8 mouse cellular contexts compared by ENCODE assay signal in genomic region chr6:17065791-17066169, GRCm38 (mm10). TPM values are rescaled to one million over a fixed set of nuclear protein-coding genes. Genes with fewer than 3 reads are reported as not detected.
DNase-seq lines count a peak whose midpoint lies in the region; ATAC-seq and TF ChIP-seq lines count a peak whose summit lies in the region.

No protein-coding gene starts in this region.

- peak overlapping the region; percentile 84 for H3K9ac ChIP-seq in intestine, embryonic 16.5 days (ENCODE audit: low read depth, low read length)
- no peak overlapping the region; the same call in 1 of the 2 replicates for H3K9ac ChIP-seq in midbrain, embryonic 11.5 days (ENCODE audit: low read length)

- peak; percentile 33 for DNase-seq in kidney, adult 2 months
- DNase-seq in kidney, adult 9 months = no peak
- peak; percentile 86 for DNase-seq in midbrain, embryonic 11.5 days (ENCODE audit: low spot score, missing footprints)
- DNase-seq in left cerebral cortex, adult 11 months (ENCODE audit: low spot score) = no peak
- DNase-seq in thymus, adult 18-20 months = no peak
- DNase-seq in layer of hippocampus, adult 18-20 months (ENCODE audit: low spot score in 2 of 2) = no peak

- H3K4me1 ChIP-seq in kidney, adult 2 months (ENCODE audit: control insufficient read depth, insufficient read depth, low read length) = peaks cover 4% of the 10 kb centered on the region
- peaks cover 20% of the 10 kb centered on the region for H3K4me1 ChIP-seq in intestine, embryonic 16.5 days (ENCODE audit: control insufficient read depth, insufficient read depth, low read length)
- H3K4me1 ChIP-seq in midbrain, embryonic 11.5 days (ENCODE audit: control insufficient read depth, insufficient read depth, low read length) = no peaks in the 10 kb centered on the region

- no peaks in the 10 kb centered on the region for H3K36me3 ChIP-seq in kidney, adult 2 months (ENCODE audit: control insufficient read depth, insufficient read depth, low read length)
- H3K36me3 ChIP-seq in intestine, embryonic 16.5 days (ENCODE audit: control insufficient read depth, insufficient read depth, low read length) = no peaks in the 10 kb centered on the region
- no peaks in the 10 kb centered on the region for H3K36me3 ChIP-seq in midbrain, embryonic 11.5 days (ENCODE audit: control insufficient read depth, insufficient read depth, low read length)

- H3K9me3 ChIP-seq in intestine, embryonic 16.5 days (ENCODE audit: control insufficient read depth, low read length) = no peaks in the 10 kb centered on the region
- no peaks in the 10 kb centered on the region for H3K9me3 ChIP-seq in midbrain, embryonic 11.5 days (ENCODE audit: control insufficient read depth, low read length)

- no peaks in the 10 kb centered on the region for H3K27me3 ChIP-seq in kidney, adult 2 months (replicated peaks; ENCODE audit: control insufficient read depth, insufficient read depth, low read length)
- no peaks in the 10 kb centered on the region for H3K27me3 ChIP-seq in intestine, embryonic 16.5 days (replicated peaks; ENCODE audit: control insufficient read depth, insufficient read depth, low read length)
- peaks cover 8% of the 10 kb centered on the region; the same call in 1 of the 2 replicates for H3K27me3 ChIP-seq in midbrain, embryonic 11.5 days (ENCODE audit: control insufficient read depth, insufficient read depth, low read length)

- peak overlapping the region; percentile 79 for H3K4me2 ChIP-seq in intestine, embryonic 16.5 days (ENCODE audit: low read depth, low read length)
- H3K4me2 ChIP-seq in midbrain, embryonic 11.5 days = peak overlapping the region; percentile 97

- H3K4me3 ChIP-seq in kidney, adult 2 months (ENCODE audit: insufficient read depth, low read depth, low read length) = peak overlapping the region; percentile 69
- peak overlapping the region; percentile 91 for H3K4me3 ChIP-seq in intestine, embryonic 16.5 days (ENCODE audit: low read length)
- peak overlapping the region; percentile 78 for H3K4me3 ChIP-seq in midbrain, embryonic 11.5 days (ENCODE audit: low read depth, low read length)

- WGBS in kidney, adult 2 months = 4% methylated on average over 12 of the region's 12 CpGs
- 3% methylated on average over 12 of the region's 12 CpGs for WGBS in intestine, embryonic 16.5 days
- 4% methylated on average over 12 of the region's 12 CpGs for WGBS in midbrain, embryonic 11.5 days

- TF ChIP-seq POLR2A in kidney, adult 2 months (IDR thresholded peaks at IDR 0.05; ENCODE audit: low read depth, low read length) = no peak

- no peak overlapping the region for H3K27ac ChIP-seq in kidney, adult 2 months (ENCODE audit: insufficient read depth, low read depth, low read length)
- peak overlapping the region; percentile 86 for H3K27ac ChIP-seq in intestine, embryonic 16.5 days (ENCODE audit: low read length)
- no peak overlapping the region for H3K27ac ChIP-seq in midbrain, embryonic 11.5 days (ENCODE audit: low read depth, low read length)

- peak; percentile 46 for ATAC-seq in common myeloid progenitor, adult 5-6 weeks (replicated peaks; ENCODE audit: low read depth, poor library complexity, severe bottlenecking)
- ATAC-seq in intestine, embryonic 16.5 days = peak; percentile 76
- ATAC-seq in midbrain, embryonic 11.5 days (ENCODE audit: low FRiP score) = 0 out of 2 replicates have a peak, but pooled peaks have one; percentile 39

- no peak for TF ChIP-seq CTCF in kidney, adult 2 months (conservative IDR thresholded peaks at IDR 0.05; ENCODE audit: insufficient read depth, insufficient read length, low read depth, low read length)

RNA-seq across cellular contexts. Expression of gene Tes, which starts 0.8 kb away (rescaled TPM):
- polyA plus RNA-seq in kidney, adult 2 months (2012; rRNA removed) = 20.4 and 21.5 TPM in 2 replicates
- total RNA-seq in common myeloid progenitor, adult 5-6 weeks (2017) = 55.5 and 59.1 TPM in 2 replicates
- polyA plus RNA-seq in intestine, embryonic 16.5 days (2015; fragmentation: Nextera tagmentation; extraction: Ambion mirVana) = 90.1 and 97.0 TPM in 2 replicates
- polyA plus RNA-seq in midbrain, embryonic 11.5 days (2014; fragmentation: Nextera tagmentation; extraction: Ambion mirVana) = 37.3 and 41.7 TPM in 2 replicates
- total RNA-seq in layer of hippocampus, adult 18-20 months (2021) = 1 to 10 TPM; 1.7 to 2.1 TPM

Comparison
In these comparisons a context has a peak if more than half of its experiments do, and no peak if none do; other contexts are left out.
1. DNase-seq: peak in kidney, adult 2 months (single experiment) and midbrain, embryonic 11.5 days (single experiment); none in kidney, adult 9 months (single experiment), left cerebral cortex, adult 11 months (single experiment), thymus, adult 18-20 months (0 of 2) and layer of hippocampus, adult 18-20 months (0 of 2).
2. Peak in every context shown above with its lines, with median percentiles within 50 percentile points of each other: H3K4me3 ChIP-seq and ATAC-seq.